Mouse (Mus musculus) left cerebral cortex, adult 8-10 months (tissue): ENCODE results near the gene Psat1. TPM values are rescaled to one million over a fixed set of nuclear protein-coding genes. Genes with fewer than 3 reads are reported as not detected.

Source experiments
- DNase-seq, 2 experiments: peaks; one replicate each; pipeline ENCODE4 v3.0.0; 2022; ENCODE audit warnings: low spot score in 2 of 2
- total RNA-seq, 4 experiments: library from RNA; stranded (reverse); gene quantifications; 2 replicates each; pipeline ENCODE4 v1.2.4; 2022

Gene Psat1
- total RNA-seq, 4 experiments from 2014 or later, result 116 to 122 (median 118) TPM

DNA sequence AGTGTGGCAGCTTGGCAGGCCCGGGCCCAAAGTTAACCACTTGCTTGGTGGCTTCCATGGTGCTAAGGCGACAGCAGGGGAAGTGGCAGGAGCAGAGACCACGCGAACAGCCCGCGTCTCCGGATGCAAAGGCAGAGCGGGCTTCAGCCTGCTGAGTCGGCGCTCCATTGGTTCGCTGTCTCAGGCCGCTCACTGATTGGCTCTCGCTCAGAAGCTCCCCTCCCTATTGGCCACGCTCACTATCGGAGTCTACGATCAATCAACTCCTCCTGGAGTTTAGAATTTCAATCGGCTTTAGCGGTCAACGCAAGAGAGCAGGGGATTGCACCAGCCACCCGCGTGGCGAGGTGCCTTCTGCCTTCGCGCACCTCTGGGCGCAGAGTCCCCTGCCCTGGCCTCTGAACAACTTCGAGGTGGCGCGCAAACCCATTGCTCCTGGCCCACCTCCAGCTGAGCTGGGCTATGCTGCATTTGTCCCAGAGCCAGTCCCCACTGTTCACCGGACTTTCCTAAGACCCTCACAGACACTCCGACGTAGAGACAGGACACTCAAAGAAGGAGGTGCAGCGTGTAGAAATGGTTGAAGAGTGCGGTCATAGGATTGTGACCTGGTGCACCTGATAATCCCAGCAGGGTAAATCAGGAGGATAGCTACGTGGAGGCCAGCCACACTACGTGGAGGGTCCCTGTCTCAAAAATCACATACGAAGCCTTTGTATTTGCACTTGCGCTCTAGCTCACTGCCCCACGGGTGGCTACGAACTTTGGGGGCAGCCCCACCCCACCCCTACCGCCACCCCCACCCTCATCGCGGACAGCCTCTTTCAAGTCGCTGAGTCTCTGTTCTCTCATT, 22.0 kb downstream of the Psat1 start:
- DNase-seq, result peak; percentile 74 to 88

GRCm38 (mm10) chr19:15924181-15924865, 22.8 kb downstream of the Psat1 start:
- DNase-seq, result peak; percentile 57 to 79

DNA sequence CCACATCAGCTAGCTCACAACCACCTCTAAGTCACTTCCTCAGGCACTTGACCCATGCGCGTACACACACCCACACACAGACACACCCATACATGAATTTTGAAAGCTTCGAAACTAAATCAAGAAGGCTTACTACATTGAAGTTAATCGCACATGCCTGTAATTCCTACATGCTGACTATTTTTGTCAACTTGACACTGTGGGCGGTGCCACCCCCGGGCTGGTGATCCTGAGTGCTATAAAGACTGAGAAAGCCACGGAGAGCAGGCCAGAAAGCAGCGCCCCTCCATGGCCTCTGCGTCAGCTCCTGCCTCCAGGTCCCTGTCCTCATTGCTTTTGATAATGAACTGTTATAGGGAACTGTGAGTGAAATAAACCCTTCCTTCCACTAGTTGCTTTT, 23.7 kb downstream of the Psat1 start:
- no peak for DNase-seq

GRCm38 (mm10) chr19:15919336-15919735, 27.8 kb downstream of the Psat1 start:
- DNase-seq, result no peak

GRCm38 (mm10) chr19:15918111-15918510, 29.0 kb downstream of the Psat1 start:
- no peak for DNase-seq

DNA sequence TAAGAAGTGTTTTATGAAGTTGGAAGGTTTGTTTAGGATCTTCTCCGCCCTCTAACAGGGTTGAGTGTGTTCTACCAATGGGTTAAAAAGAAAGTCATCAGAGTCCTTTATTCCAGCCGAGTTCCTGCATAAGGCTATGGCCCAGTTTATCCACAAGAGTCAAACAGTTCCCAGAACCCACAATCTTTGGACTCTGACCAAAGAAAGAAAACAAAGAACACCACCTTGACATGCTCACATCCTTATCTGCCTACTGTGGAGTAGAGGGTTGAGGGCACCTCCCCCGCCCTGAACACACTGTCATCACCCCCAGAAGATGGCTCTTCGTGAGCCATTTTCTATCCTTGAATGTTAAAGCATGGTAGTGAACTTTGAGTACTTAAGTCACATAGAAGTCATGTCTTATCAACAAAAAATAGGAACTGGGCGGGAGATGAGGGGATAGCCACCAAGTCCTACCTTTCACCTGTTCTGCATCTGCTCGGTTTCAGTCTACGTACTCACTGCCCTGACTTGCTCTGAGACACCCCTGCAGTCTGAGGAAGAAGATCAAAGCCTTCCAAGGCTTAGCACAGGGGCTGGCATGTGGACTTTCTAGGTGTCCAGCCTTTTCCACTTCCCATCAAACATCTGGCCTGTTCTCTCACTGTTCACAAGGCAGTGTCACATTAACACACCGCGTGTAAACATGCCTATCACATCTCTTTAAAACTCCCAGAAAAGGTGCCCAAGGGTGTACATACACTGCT, 33.7 kb downstream of the Psat1 start:
- DNase-seq, result no peak

DNA sequence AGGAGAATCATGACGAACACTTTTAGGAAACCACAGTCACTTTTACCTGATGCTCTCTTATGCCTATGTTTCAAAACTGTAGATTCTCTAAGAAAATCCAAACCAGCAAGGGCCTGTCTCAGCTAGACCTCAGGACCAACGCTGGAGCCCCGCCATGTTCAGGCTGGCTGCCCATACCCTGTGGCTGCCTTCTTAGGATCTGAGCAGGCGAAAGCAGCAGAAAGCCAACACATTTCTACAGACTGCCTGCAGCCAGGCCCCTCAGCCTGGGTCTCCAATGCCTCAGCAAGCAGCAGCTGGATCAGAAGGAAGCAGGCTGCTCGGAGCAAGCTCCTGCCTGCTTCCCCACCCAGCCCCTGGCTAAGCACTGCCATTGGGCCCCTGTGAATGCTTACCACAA, 35.7 kb downstream of the Psat1 start:
- DNase-seq, result no peak

DNA sequence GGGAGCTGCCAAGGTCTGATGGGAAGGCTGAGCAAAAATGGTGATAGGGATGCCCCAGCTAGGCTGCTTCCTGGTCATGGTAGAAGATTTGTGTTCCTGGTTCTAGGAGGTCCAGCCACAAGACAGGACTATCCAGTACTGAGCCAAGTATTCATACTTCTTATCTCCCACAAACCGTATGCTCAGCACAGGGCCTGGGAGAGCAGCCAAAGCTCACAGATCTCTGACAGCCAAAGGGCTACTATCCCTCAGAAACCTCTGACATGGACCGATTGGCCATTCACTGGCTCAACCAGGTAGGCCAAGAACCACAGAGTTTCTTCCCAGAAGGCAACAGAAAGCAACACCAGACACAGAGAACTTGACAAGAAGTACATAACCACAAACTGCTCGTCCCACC, 36.1 kb downstream of the Psat1 start:
- DNase-seq, result no peak

DNA sequence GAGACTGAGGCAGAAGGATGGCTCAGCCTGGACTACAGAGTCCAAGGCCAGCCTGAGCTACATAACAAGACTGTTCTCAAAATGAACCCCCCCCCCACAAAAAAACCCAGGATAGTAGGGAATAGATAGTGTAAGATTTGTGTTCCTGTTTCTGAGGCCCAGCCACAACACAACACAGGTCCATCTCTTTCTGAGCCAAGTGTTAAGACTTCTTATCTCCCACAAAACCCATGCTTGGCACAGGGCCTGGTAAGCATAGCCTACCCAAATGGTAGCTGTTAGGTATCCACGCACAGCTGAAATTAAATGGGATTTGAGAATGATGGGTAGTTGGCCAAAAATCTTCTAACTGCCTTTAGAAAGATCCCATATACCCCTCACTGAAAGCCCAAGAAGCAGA, 36.6 kb downstream of the Psat1 start:
- DNase-seq, result no peak

GRCm38 (mm10) chr19:15908016-15908415, 39.1 kb downstream of the Psat1 start:
- no peak for DNase-seq

DNA sequence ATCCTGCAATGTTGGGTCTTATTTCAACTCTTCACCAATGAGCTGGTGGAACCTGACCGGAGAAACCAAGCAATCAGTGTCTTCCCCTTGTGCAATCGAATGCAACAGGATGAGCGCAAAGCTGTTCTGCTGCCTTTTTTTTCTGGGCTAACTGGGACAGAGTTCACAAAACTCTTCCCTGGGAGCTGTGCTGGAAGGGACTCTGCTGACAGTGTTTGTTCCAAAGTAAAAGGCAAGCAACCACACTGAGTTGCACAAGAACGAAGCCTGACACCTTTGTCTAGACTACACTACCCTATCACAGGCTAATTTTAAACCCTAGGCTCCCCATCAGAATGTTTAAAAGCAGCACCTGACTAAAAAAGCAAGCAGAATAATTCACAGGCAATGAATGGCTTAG, 42.4 kb downstream of the Psat1 start:
- no peak for DNase-seq

DNA sequence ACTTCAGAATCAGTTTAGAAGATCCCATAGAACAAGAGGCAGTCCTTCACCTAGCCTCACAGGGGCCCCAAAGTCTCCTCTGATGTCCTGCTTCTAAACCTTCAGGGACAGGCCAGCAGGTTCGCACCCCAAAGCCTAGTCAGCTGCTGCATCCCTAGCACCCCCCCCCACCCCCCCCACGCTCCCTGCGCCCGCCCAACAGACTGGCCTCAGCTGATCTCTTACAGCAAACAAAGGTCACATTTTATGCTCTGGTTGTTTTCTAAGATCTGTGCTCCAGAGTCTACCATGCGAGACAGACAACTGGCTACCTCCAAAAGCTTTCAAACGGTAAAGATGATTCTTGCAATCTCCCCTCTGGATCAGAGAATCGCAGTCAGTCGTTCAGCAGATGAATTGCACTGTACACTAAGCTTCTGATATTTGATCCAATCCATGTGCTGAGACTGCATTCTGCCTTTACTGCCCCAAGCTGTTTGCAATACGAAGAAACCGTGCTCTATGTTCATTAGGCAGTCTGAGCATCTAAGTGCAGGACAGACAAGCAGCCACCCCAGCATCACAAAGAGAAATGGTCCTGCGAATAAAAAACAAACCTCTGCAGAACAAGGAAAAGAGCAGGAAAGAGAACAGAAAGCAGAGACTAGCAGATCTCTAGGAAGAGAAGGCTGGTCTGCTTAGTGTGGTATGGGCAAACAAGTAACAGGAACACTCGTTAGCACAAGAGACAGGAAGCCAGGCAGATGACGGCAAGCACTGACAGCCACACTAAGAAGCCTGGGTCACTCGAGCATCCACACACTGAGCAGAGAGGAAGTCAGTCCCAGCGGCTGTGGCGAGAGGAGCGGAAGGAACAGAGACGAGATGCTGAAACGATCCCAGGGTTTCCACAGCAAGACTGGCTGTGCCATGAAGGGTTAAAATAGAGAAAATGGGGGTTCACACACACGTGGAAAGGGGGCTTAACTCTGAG, 43.3 kb downstream of the Psat1 start:
- DNase-seq, result no peak

- no peak for DNase-seq
Measured at GRCm38 (mm10) chr19:15895681-15896080, 51.5 kb downstream of the Psat1 start.

- DNase-seq, result no peak
Measured at GRCm38 (mm10) chr19:15892146-15892545, 55.0 kb downstream of the Psat1 start.

DNA sequence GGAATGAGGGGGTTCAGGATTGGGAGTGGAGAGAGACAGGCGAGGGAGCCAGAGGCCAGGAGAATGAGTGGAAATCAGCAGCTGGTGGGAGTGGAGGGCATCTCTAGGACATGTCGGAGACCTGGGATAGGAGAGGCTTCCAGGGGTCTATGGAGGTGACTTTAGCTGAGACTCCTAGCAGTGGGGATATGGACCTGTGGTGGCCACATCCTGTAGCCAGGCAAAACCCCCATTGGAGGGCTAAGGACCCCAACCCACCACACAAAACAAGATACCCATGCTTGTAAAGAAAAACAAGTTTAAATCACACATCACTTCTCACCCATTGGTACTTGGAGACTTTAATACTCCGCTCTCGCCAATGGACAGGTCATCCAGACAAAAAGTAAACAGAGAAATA, 58.7 kb downstream of the Psat1 start:
- no peak for DNase-seq

- no peak for DNase-seq
Measured at GRCm38 (mm10) chr19:15882705-15883426, 64.3 kb downstream of the Psat1 start.

GRCm38 (mm10) chr19:15880731-15881130, 66.4 kb downstream of the Psat1 start:
- DNase-seq, result no peak

DNA sequence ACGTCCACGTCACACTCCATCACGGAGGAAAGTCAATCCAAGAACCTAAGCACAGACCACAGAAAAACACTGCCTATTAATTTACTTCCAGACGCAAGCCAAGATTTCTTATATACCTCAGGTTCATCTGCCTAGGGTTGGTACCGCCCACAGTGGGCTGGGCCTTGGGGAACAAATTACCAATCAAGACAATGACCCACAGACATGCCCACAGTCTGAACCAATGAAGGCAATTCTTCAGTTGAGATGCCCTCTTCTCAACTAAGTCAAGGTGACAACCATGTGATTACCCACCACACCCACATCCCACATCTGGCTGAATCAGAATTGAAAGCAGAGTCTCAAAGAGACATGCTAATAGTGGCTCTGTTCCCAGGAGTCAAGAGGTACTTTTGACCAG, 67.9 kb downstream of the Psat1 start:
- DNase-seq, result no peak

GRCm38 (mm10) chr19:15868865-15869698, 78.1 kb downstream of the Psat1 start:
- no peak for DNase-seq
